Comparison of ENCODE assay signal across 9 mouse cellular contexts in genomic region chr2:31257096-31257495, GRCm38 (mm10). TPM values are rescaled to one million over a fixed set of nuclear protein-coding genes. Genes with fewer than 3 reads are reported as not detected.
DNase-seq lines count a peak whose midpoint lies in the region; ATAC-seq and TF ChIP-seq lines count a peak whose summit lies in the region.
"Had no signal": no experiment of that assay in that cellular context is flagged by ENCODE, and none has a peak within 500 bp of the region (broad histone marks: within the 10 kb centered on the region; RNA-seq: fewer than 3 reads in every experiment).

No protein-coding gene starts in this region.

- no peak for TF ChIP-seq CTCF in heart, adult 2 months (IDR thresholded peaks at IDR 0.05)
- TF ChIP-seq CTCF in lung, postnatal 0 days (IDR thresholded peaks at IDR 0.05), result no peak

- intact Hi-C loops in heart, adult 2 months (cut with DNase I), result no loop called here
- intact Hi-C loops in heart, postnatal 36 days (cut with DNase I), result no loop called here
- intact Hi-C loops in left cerebral cortex, postnatal 36 days (cut with DNase I), result no loop called here

- no peak overlapping the region for H3K4me3 ChIP-seq in heart, adult 2 months
- peak overlapping the region; percentile 10; the same call in 1 of the 2 replicates for H3K4me3 ChIP-seq in heart, embryonic 15.5 days
- no peak overlapping the region for H3K4me3 ChIP-seq in lung, postnatal 0 days (ENCODE audit: low read depth, low read length)

- no peaks in the 10 kb centered on the region for H3K36me3 ChIP-seq in heart, adult 2 months (ENCODE audit: control insufficient read depth, insufficient read depth, low read length)
- H3K36me3 ChIP-seq in heart, embryonic 15.5 days, result no peaks in the 10 kb centered on the region
- H3K36me3 ChIP-seq in lung, postnatal 0 days (ENCODE audit: insufficient read depth, low read length), result no peaks in the 10 kb centered on the region

- H3K27ac ChIP-seq in heart, adult 2 months, result peak overlapping the region; percentile 53
- H3K27ac ChIP-seq in heart, embryonic 15.5 days, result peak overlapping the region; percentile 93
- no peak overlapping the region for H3K27ac ChIP-seq in lung, postnatal 0 days (ENCODE audit: low read length)

- TF ChIP-seq POLR2A in heart, adult 2 months (IDR thresholded peaks at IDR 0.05; ENCODE audit: insufficient read depth, low read depth, low read length), result no peak

- no peak for TF ChIP-seq EP300 in heart, adult 2 months (IDR thresholded peaks at IDR 0.05; ENCODE audit: insufficient read depth, low read depth, low read length)
- TF ChIP-seq EP300 in lung, postnatal 0 days (IDR thresholded peaks at IDR 0.05), result no peak

- 24% methylated on average over 6 of the region's 6 CpGs for WGBS in heart, adult 2 months
- WGBS in heart, embryonic 15.5 days, result 24% methylated on average over 6 of the region's 6 CpGs
- WGBS in lung, postnatal 0 days, result 54% methylated on average over 6 of the region's 6 CpGs

- no peaks in the 10 kb centered on the region for H3K9me3 ChIP-seq in heart, embryonic 15.5 days (replicated peaks)
- H3K9me3 ChIP-seq in lung, postnatal 0 days (ENCODE audit: low read length), result no peaks in the 10 kb centered on the region
- H3K9me3 ChIP-seq: megakaryocyte, embryonic 14.5 days had no signal

- H3K4me2 ChIP-seq in heart, embryonic 15.5 days, result peak overlapping the region; percentile 55
- no peak overlapping the region for H3K4me2 ChIP-seq in lung, postnatal 0 days (replicated peaks; ENCODE audit: low read depth, low read length)

- no peak overlapping the region for H3K9ac ChIP-seq in heart, adult 2 months (ENCODE audit: low read depth, low read length)
- peak overlapping the region; percentile 65; the same call in 1 of the 2 replicates for H3K9ac ChIP-seq in heart, embryonic 15.5 days
- no peak overlapping the region for H3K9ac ChIP-seq in lung, postnatal 0 days (replicated peaks; ENCODE audit: low read depth)

- H3K79me2 ChIP-seq in heart, adult 2 months (replicated peaks; ENCODE audit: control insufficient read depth, insufficient read depth, low read length), result no peaks in the 10 kb centered on the region

- peak; percentile 37 for ATAC-seq in heart, embryonic 15.5 days (replicated peaks; ENCODE audit: insufficient number of reproducible peaks, insufficient read depth, low FRiP score, low read depth)
- no peak for ATAC-seq in lung, postnatal 0 days

- H3K4me1 ChIP-seq in heart, adult 2 months (ENCODE audit: control insufficient read depth, insufficient read depth, low read length), result peaks cover 12% of the 10 kb centered on the region
- H3K4me1 ChIP-seq in heart, embryonic 15.5 days (replicated peaks), result peaks cover 71% of the 10 kb centered on the region
- peaks cover 13% of the 10 kb centered on the region; the same call in 1 of the 2 replicates for H3K4me1 ChIP-seq in lung, postnatal 0 days (ENCODE audit: insufficient read depth, low read depth, low read length)

- peak; percentile 30 for DNase-seq in heart, adult 2 months
- DNase-seq in heart, postnatal 36 days, result no peak
- peak; percentile 72 for DNase-seq in cerebellum, adult 8-10 months
- DNase-seq in left cerebral cortex, postnatal 36 days (ENCODE audit: low spot score in 2 of 2), result peak; percentile 74 to 78
- DNase-seq in Muller cell, postnatal 12 days (ENCODE audit: inconsistent ontology term), result no peak
- DNase-seq in lung, postnatal 0 days (ENCODE audit: low spot score), result no peak
- DNase-seq in lung, postnatal 36 days, result no peak

- H3K27me3 ChIP-seq in heart, adult 2 months (ENCODE audit: control insufficient read depth, insufficient read depth, low read length), result no peaks in the 10 kb centered on the region
- no peaks in the 10 kb centered on the region for H3K27me3 ChIP-seq in heart, embryonic 15.5 days
- H3K27me3 ChIP-seq in lung, postnatal 0 days (replicated peaks; ENCODE audit: insufficient read depth, low read length), result no peaks in the 10 kb centered on the region

RNA-seq across cellular contexts. Expression of gene Ncs1, which starts 11.5 kb away (rescaled TPM):
- 10 to 100 TPM; 11.8 to 14.1 TPM for total RNA-seq in heart, adult 2 months (2021)
- 5.9 and 8.3 TPM in 2 replicates for polyA plus RNA-seq in heart, adult 2 months (2012; rRNA removed)
- total RNA-seq in heart, postnatal 36 days (2021), result 10 to 100 TPM in 1 of 2 experiments, 1 to 10 TPM in 1; 9.5 to 10.5 TPM
- 33.7 and 35.1 TPM in 2 replicates for polyA plus RNA-seq in heart, embryonic 15.5 days (2015; fragmentation: Nextera tagmentation; extraction: Ambion mirVana)
- 100 to 1,000 TPM; 210 to 221 TPM for total RNA-seq in left cerebral cortex, postnatal 36 days (2021)
- polyA plus RNA-seq in lung, postnatal 0 days (2015; fragmentation: Nextera tagmentation; extraction: Ambion mirVana), result 3.8 and 4.7 TPM in 2 replicates

RNA-seq across cellular contexts. Expression of gene Hmcn2, which starts 57.1 kb away (rescaled TPM):
- total RNA-seq in heart, adult 2 months (2021), result 1 to 10 TPM; 7.2 to 8.3 TPM
- polyA plus RNA-seq in heart, adult 2 months (2012; rRNA removed), result 22.8 and 24.3 TPM in 2 replicates
- 10 to 100 TPM; 12.5 to 16.2 TPM for total RNA-seq in heart, postnatal 36 days (2021)
- 1.0 and 1.1 TPM in 2 replicates for polyA plus RNA-seq in heart, embryonic 15.5 days (2015; fragmentation: Nextera tagmentation; extraction: Ambion mirVana)
- under 1 TPM; 0.54 TPM for total RNA-seq in left cerebral cortex, postnatal 36 days (2021)
- polyA plus RNA-seq in lung, postnatal 0 days (2015; fragmentation: Nextera tagmentation; extraction: Ambion mirVana), result 1.1 and 1.3 TPM in 2 replicates

Comparison
In these comparisons a context has a peak if more than half of its experiments do, and no peak if none do; other contexts are left out.
1. DNase-seq: peak in heart, adult 2 months (2 of 2), cerebellum, adult 8-10 months (single experiment) and left cerebral cortex, postnatal 36 days (2 of 2); none in heart, postnatal 36 days (0 of 2), Muller cell, postnatal 12 days (single experiment), lung, postnatal 0 days (single experiment) and lung, postnatal 36 days (single experiment).
2. RNA of gene Ncs1, which starts 11.5 kb away (total RNA-seq): 210 to 221 TPM in left cerebral cortex, postnatal 36 days; 11.8 to 14.1 TPM in heart, adult 2 months and 9.5 to 10.5 TPM in heart, postnatal 36 days; every median in the first group is over 10 times any median in the second.
3. RNA of gene Hmcn2, which starts 57.1 kb away (total RNA-seq): 12.5 to 16.2 TPM in heart, postnatal 36 days and 7.2 to 8.3 TPM in heart, adult 2 months; 0.54 TPM in left cerebral cortex, postnatal 36 days; every median in the first group is over 4 times any median in the second.